Mouse (Mus musculus) neural tube, embryonic 15.5 days (tissue): Measurements from ENCODE around the gene Ube2q1. TPM values are rescaled to one million over a fixed set of nuclear protein-coding genes. Genes with fewer than 3 reads are reported as not detected.

Experiments
- ATAC-seq: fragments of 200-750 bp; cut with Nextera tagmentation; 2 replicates; pipeline ENCODE4 v1.8.0; 2017; ENCODE audit warnings: mild to moderate bottlenecking, moderate TSS enrichment, moderate library complexity; ENCODE audit not compliant: low FRiP score
- H3K27ac ChIP-seq: fragments of 300-500 bp; sonication (generic); replicated peaks from 2 replicates; pipeline ENCODE4 v1.5.1; 2015; ENCODE audit warnings: mild to moderate bottlenecking, inconsistent platforms
- H3K27me3 ChIP-seq: fragments of 300-500 bp; sonication (generic); replicated peaks from 2 replicates; pipeline ENCODE4 v1.6.1; 2015; ENCODE audit warnings: inconsistent platforms
- H3K36me3 ChIP-seq: fragments of 300-500 bp; sonication (generic); 2 replicates; pipeline ENCODE4 v1.6.1; 2015; ENCODE audit warnings: inconsistent platforms
- H3K4me1 ChIP-seq: fragments of 300-500 bp; sonication (generic); 2 replicates; pipeline ENCODE4 v1.6.1; 2015; ENCODE audit warnings: inconsistent platforms
- H3K4me2 ChIP-seq: fragments of 300-500 bp; sonication (generic); 2 replicates; pipeline ENCODE4 v1.6.1; 2015; ENCODE audit warnings: inconsistent platforms, mild to moderate bottlenecking, moderate library complexity
- H3K4me3 ChIP-seq: fragments of 300-500 bp; sonication (generic); replicated peaks from 2 replicates; pipeline ENCODE4 v1.5.1; 2015; ENCODE audit warnings: mild to moderate bottlenecking, inconsistent platforms
- H3K9ac ChIP-seq: fragments of 300-500 bp; sonication (generic); replicated peaks from 2 replicates; pipeline ENCODE4 v1.6.1; 2015; ENCODE audit warnings: mild to moderate bottlenecking, inconsistent platforms
- H3K9me3 ChIP-seq: fragments of 300-500 bp; sonication (generic); replicated peaks from 2 replicates; pipeline ENCODE4 v1.6.1; 2016; ENCODE audit warnings: inconsistent platforms
- WGBS: fragments of 180-500 bp; shearing (Covaris S2); methylation state at CpG from one replicate; pipeline ENCODE4 v1.1.7; 2015; ENCODE audit warnings: mixed read lengths; 5-methylcytosine and 5-hydroxymethylcytosine counted together
- polyA plus RNA-seq: library from polyadenylated mRNA; unstranded; fragments of >200 nt; fragmentation: Nextera tagmentation; extraction: Ambion mirVana; gene quantifications from 2 replicates; pipeline ENCODE4 v1.2.1, GENCODE M21; 2015

The Ube2q1 gene
- polyA plus RNA-seq, result 10.8 and 11.1 TPM in 2 replicates

DNA sequence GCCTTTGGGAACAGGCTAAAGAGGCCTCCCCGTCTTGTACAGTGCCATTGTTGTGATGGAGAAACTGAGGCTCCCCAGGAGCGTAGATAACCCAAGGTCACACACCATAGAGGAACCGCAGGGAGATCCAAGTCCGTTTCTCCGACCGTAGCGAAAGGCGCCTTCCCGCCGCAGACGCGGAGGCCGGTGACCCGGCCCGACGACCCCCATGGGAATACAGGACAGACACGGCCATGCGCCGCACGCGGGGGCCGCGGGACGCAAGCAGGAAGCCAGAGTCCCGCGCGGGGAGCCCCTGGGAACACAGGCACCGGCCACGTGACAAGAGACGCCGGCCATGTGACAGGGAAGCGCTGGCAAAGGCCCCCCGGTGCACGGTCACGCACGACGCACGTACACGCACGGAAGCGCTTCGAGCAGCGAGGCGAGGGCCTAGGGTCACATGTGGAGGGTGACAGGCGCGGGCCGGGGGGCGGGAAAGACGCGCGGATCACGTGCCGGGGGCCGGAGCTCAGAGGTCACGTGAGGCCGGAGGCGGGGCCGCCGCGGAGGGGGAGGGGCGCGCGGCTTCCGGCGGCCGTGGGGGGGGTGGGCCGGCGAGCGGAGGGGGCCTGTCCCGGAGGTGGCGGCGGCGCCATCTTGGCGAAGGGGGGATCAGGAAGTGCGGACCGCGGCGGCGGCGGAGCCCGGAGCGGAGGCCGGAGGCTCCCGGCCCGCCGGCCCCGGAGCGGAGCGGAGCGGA is at the start of gene Ube2q1:
Ube2q1 (plus strand) TSS at position 649 of the 742 bp plus-strand sequence.
- Histone ChIP-seq H3K4me3 (peak within 1 kb of the TSS; percentile 95), H3K9ac (peak within 1 kb of the TSS; percentile 97), H3K36me3 (peaks cover 20% of the 10 kb centered on the region), H3K4me1 (peaks cover 39% of the 10 kb centered on the region), H3K9me3 (no peaks in the 10 kb centered on the region), H3K27ac (peak within 1 kb of the TSS; percentile 98), H3K27me3 (no peaks in the 10 kb centered on the region), H3K4me2 (peak within 1 kb of the TSS; percentile 89)
- peak; percentile 97 for ATAC-seq
- under 1% methylated on average over 67 of the region's 90 CpGs for WGBS

DNA sequence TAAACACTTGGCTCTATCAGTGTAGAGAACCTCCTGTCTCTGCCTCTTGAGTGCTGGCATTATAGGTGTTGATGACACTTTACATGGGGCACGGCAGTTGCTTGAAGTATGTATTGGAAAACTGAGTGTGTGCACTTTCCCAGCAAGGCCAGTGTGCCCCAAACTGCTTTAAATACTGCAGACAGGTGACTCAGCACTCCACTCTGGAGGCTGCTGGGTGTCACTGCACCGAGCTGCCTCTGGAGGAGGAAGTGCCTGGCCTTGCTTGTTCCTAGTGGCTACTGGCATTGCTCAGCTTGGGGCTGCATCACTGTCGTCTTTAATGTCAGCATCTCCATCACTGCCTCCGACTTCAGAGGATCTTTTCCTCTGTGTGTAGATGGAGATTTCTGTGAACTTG is 46.4 kb upstream of the Ube2q1 start:
- WGBS, result 14% methylated on average over 4 of the region's 4 CpGs
- H3K9me3 ChIP-seq, result no peaks in the 10 kb centered on the region
- no peak for ATAC-seq

DNA sequence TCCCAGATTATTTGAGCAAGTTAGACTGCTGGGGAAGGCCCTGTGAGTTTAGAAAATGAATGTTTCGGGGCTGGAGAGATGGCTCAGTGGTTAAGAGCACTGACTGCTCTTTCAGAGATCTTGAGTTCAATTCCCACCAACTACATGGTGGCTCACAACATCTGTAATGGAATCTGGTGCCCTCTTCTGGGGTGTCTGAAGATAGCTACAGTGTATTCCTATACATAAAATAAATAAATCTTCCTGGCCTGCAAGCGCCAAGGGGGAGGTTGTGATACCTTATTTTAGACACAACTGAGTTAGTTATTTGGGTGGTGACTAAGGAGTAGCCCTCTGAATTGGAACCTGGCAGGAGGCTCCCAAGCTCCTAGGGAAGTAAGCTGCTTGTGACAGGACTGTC is 44.6 kb upstream of the Ube2q1 start:
- ATAC-seq, result no peak
- 81% methylated on average over 2 of the region's 2 CpGs for WGBS
- no peak overlapping the region for H3K4me2 ChIP-seq
- H3K9me3 ChIP-seq, result no peaks in the 10 kb centered on the region
- no peak overlapping the region for H3K4me3 ChIP-seq
- no peaks in the 10 kb centered on the region for H3K36me3 ChIP-seq
- H3K4me1 ChIP-seq, result peaks cover 23% of the 10 kb centered on the region
- H3K27ac ChIP-seq, result no peak overlapping the region
- H3K27me3 ChIP-seq, result no peaks in the 10 kb centered on the region
- H3K9ac ChIP-seq, result no peak overlapping the region

More for the DNA sequence above, 46.4 kb upstream of the Ube2q1 start:
- peaks cover 27% of the 10 kb centered on the region for H3K4me1 ChIP-seq
- H3K9ac ChIP-seq, result no peak overlapping the region
- H3K4me3 ChIP-seq, result no peak overlapping the region
- H3K27me3 ChIP-seq, result no peaks in the 10 kb centered on the region
- no peak overlapping the region for H3K27ac ChIP-seq
- no peak overlapping the region for H3K4me2 ChIP-seq
- H3K36me3 ChIP-seq, result no peaks in the 10 kb centered on the region

DNA sequence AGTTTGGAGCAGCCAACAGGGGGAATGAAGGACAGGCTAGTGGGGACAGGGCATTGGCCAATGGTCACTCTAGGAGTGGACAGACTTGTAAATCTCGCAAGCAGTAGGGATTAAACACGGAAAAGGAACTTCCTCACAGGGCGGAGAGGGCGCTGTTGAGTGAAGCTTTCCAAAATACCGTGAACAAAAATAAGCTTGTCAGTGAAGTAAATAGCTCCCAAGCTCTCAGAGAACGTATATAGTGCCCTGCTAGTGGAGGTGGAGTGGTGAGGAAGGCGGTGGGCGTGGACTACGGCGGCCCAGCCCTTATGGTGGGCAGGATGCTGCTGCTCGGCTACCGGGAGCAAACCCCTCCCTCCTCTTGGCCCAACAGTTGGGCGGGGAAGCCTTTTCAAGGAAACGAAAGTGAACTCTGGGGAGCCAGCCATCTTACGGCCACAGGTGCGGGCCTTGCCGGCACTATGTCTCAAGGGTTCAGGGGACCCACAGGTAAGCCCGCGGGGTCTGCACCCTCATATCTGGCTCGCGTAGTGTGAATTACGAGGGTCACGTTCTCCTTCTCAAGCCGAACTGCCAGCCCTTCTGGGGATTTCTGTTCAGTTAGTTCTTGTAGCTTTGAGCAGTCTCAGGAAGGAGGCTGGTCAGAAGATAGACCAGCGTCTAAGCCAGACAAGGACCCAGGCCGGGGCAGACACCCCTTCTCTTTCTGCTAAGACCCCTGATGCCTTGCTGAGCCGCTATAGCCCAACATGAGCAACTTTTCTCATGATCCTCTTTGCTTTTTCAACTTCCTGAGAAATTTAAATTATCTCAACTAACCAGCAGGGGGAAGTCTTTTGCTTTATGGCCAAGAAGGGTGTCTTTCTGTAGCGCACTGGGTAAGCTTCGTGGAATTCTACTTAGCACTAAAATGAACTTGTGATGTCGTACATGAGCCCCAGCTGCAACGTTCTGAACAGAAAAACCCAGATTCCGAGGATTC is 42.8 kb upstream of the Ube2q1 start:
- ATAC-seq, result peak; percentile 74; the same call in 1 of the 2 replicates
- WGBS, result 2% methylated on average over 32 of the region's 32 CpGs
- H3K9me3 ChIP-seq, result no peaks in the 10 kb centered on the region
- H3K4me2 ChIP-seq, result peak overlapping the region; percentile 61
- H3K36me3 ChIP-seq, result peaks cover 1% of the 10 kb centered on the region; the same call in 1 of the 2 replicates
- peak overlapping the region; percentile 56 for H3K27ac ChIP-seq
- H3K27me3 ChIP-seq, result no peaks in the 10 kb centered on the region
- H3K4me3 ChIP-seq, result peak overlapping the region; percentile 45
- H3K4me1 ChIP-seq, result peaks cover 23% of the 10 kb centered on the region
- H3K9ac ChIP-seq, result peak overlapping the region; percentile 44

DNA sequence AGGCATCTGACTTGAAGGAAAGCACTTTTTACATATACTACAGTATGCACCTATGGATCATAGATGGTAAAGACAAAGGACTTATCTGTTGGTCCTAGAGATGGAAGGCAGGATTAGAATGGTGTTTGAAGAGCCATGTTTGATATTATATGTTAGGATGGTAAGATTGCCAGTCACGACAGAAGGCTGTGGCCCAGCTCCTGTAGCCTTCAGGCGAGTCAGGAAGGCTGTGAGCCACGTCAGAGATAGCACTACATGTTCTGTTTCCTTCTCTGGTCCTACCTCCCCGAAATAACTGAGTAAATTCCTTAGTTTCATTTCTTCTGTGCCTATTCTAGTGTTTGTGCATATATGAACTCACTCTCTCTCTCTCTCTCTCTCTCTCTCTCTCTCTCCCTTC is 41.3 kb upstream of the Ube2q1 start:
- Histone ChIP-seq H3K4me3 (no peak overlapping the region), H3K27me3 (no peaks in the 10 kb centered on the region), H3K4me1 (peaks cover 23% of the 10 kb centered on the region), H3K36me3 (peaks cover 11% of the 10 kb centered on the region; the same call in 1 of the 2 replicates), H3K9me3 (no peaks in the 10 kb centered on the region), H3K27ac (no peak overlapping the region), H3K4me2 (no peak overlapping the region), H3K9ac (no peak overlapping the region)
- WGBS, result 96% methylated on average over 4 of the region's 4 CpGs
- no peak for ATAC-seq

- Histone ChIP-seq H3K9ac (no peak overlapping the region), H3K9me3 (no peaks in the 10 kb centered on the region), H3K4me3 (no peak overlapping the region), H3K27ac (no peak overlapping the region), H3K27me3 (no peaks in the 10 kb centered on the region), H3K4me2 (no peak overlapping the region), H3K36me3 (peaks cover 60% of the 10 kb centered on the region), H3K4me1 (no peaks in the 10 kb centered on the region)
- no peak for ATAC-seq
- WGBS, result 96% methylated on average over 6 of the region's 6 CpGs
Observed at GRCm38 (mm10) chr3:89738509-89738908, 34.9 kb upstream of the Ube2q1 start.

DNA sequence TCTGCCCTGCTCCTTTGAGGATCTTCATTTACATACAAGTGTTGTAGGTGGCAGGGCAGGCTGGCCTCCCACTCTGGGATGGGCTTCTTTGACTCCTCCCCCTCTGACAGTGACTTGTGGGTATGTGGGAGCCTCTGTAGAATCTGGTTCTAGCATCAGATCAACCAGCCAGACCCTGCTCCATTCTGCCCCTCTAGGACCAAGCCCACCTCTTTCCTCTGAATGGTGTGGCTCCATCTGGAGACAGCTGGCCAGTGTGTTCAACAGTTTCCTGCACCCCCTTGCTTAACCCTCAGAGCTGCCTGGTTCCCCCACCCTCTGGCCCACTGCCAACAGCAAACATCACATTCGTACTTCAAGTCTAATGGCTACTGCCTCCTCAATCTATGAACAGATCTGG is 21.1 kb upstream of the Ube2q1 start:
- Histone ChIP-seq H3K27me3 (no peaks in the 10 kb centered on the region), H3K4me2 (no peak overlapping the region), H3K4me1 (no peaks in the 10 kb centered on the region), H3K36me3 (peaks cover 89% of the 10 kb centered on the region), H3K4me3 (no peak overlapping the region), H3K9me3 (no peaks in the 10 kb centered on the region), H3K9ac (no peak overlapping the region), H3K27ac (no peak overlapping the region)
- peak; percentile 54; the same call in 1 of the 2 replicates for ATAC-seq
- WGBS, result 17% methylated on average over 1 of the region's 1 CpGs

GRCm38 (mm10) chr3:89755283-89755682 is 18.1 kb upstream of the Ube2q1 start:
- H3K27me3 ChIP-seq, result no peaks in the 10 kb centered on the region
- peaks cover 73% of the 10 kb centered on the region for H3K36me3 ChIP-seq
- 84% methylated on average over 6 of the region's 6 CpGs for WGBS
- no peak overlapping the region for H3K9ac ChIP-seq
- no peak overlapping the region for H3K27ac ChIP-seq
- no peak overlapping the region for H3K4me2 ChIP-seq
- H3K9me3 ChIP-seq, result no peaks in the 10 kb centered on the region
- H3K4me1 ChIP-seq, result peaks cover 26% of the 10 kb centered on the region
- no peak for ATAC-seq
- no peak overlapping the region for H3K4me3 ChIP-seq

DNA sequence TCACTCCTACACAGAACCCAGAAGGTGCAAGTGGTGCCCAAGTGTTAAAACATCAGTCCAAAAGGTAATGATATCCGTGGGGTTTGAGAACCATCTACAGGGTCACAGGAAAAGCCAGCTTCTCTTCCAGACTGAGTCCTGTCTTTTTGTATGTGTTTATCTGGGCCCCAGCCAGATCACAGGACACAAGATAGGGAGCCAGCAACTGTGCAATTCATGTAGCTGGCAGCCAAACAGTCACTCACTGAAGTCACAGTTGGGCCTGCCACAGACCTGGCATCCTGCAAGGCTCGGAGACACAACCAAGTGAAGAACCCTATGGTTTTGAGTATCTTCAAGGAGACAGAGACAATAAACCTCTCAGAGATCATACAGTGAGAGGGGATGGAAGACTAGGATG is 15.6 kb upstream of the Ube2q1 start:
- Histone ChIP-seq H3K4me3 (no peak overlapping the region), H3K27me3 (no peaks in the 10 kb centered on the region), H3K4me2 (0 out of 2 replicates have a peak overlapping the region, but pooled peaks have one; percentile 47), H3K36me3 (peaks cover 69% of the 10 kb centered on the region), H3K9ac (peak overlapping the region; percentile 3; the same call in 1 of the 2 replicates), H3K9me3 (no peaks in the 10 kb centered on the region), H3K27ac (no peak overlapping the region), H3K4me1 (peaks cover 37% of the 10 kb centered on the region)
- 88% methylated on average over 2 of the region's 2 CpGs for WGBS
- ATAC-seq, result no peak

- Histone ChIP-seq H3K4me1 (peaks cover 55% of the 10 kb centered on the region), H3K36me3 (peaks cover 56% of the 10 kb centered on the region), H3K27me3 (no peaks in the 10 kb centered on the region), H3K4me3 (peak overlapping the region; percentile 9; the same call in 1 of the 2 replicates), H3K4me2 (peak overlapping the region; percentile 47), H3K9me3 (no peaks in the 10 kb centered on the region), H3K27ac (no peak overlapping the region; the same call in 1 of the 2 replicates), H3K9ac (peak overlapping the region; percentile 18; the same call in 1 of the 2 replicates)
- 40% methylated on average over 3 of the region's 3 CpGs for WGBS
- ATAC-seq, result no peak
Observed at GRCm38 (mm10) chr3:89759786-89760185, 13.6 kb upstream of the Ube2q1 start.

DNA sequence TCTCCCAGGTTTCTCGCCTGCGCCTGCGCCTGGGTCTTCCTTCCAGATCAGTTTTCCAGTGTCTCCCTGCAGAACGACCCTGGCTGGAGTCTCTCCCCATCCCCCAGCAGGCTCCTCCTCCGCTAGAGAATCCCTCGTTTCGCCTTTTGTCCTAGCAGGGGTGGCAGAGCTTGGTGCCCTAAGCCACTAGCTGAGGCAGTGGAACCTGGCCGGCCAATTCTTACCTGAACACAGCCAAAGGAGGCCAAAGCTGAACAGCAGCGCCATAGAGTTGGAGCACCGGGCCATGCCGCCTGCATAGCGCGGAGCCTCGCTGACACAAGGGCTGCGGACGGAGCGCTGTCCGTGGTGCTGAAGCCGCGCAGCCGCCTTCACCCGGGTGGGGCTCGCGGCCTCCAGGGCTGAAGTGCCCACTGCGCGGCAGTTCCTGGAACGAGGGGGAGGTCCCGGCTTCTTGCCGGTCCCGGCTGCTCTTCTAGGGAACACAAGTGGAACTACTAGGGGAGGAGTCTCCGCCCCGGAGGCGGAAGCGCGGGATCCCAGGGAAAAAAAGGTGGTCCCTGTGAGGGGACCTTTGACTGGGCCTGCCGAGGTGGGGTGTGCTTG is 9.2 kb upstream of the Ube2q1 start, which contains the start of gene Chrnb2:
Chrnb2 (minus strand) TSS at position 514 of the 606 bp plus-strand sequence.
- ATAC-seq, result peak; percentile 81
- Histone ChIP-seq H3K4me2 (peak within 1 kb of the TSS; percentile 77), H3K27me3 (no peaks in the 10 kb centered on the region), H3K36me3 (peaks cover 21% of the 10 kb centered on the region), H3K27ac (peak within 1 kb of the TSS; percentile 86), H3K4me3 (peak within 1 kb of the TSS; percentile 70), H3K9me3 (no peaks in the 10 kb centered on the region), H3K4me1 (peaks cover 46% of the 10 kb centered on the region), H3K9ac (peak within 1 kb of the TSS; percentile 75)
- under 1% methylated on average over 36 of the region's 36 CpGs for WGBS
